Mouse (Mus musculus) intestine, embryonic 14.5 days (tissue): ENCODE data around the gene Kcnh1. TPM values are rescaled to one million over a fixed set of nuclear protein-coding genes. Genes with fewer than 3 reads are reported as not detected.

Experiments
- ATAC-seq: fragments of 200-750 bp; cut with Nextera tagmentation; replicated peaks from 2 replicates; pipeline ENCODE4 v1.8.0; 2017; ENCODE audit warnings: low read depth, moderate number of reproducible peaks, moderate TSS enrichment, moderate library complexity; ENCODE audit not compliant: low FRiP score, low TSS enrichment
- DNase-seq: peaks from one replicate; pipeline ENCODE4 v3.0.0-alpha.2; 2018; ENCODE audit warnings: low spot score
- H3K27ac ChIP-seq: fragments of 300-500 bp; sonication (generic); 2 replicates; pipeline ENCODE4 v1.5.1; 2014; ENCODE audit warnings: low read depth, mild to moderate bottlenecking, control low read depth
- H3K27me3 ChIP-seq: fragments of 300-500 bp; sonication (generic); replicated peaks from 2 replicates; pipeline ENCODE4 v1.6.1; 2014; ENCODE audit warnings: low read length, control low read depth; ENCODE audit not compliant: control insufficient read depth, insufficient read depth
- H3K36me3 ChIP-seq: fragments of 300-500 bp; sonication (generic); 2 replicates; pipeline ENCODE4 v1.6.1; 2014; ENCODE audit warnings: low read length, control low read depth; ENCODE audit not compliant: control insufficient read depth, insufficient read depth
- H3K4me1 ChIP-seq: fragments of 300-500 bp; sonication (generic); replicated peaks from 2 replicates; pipeline ENCODE4 v1.6.1; 2014; ENCODE audit warnings: low read length, control low read depth, mixed read lengths; ENCODE audit not compliant: control insufficient read depth, insufficient read depth
- H3K4me2 ChIP-seq: fragments of 300-500 bp; sonication (generic); 2 replicates; pipeline ENCODE4 v1.6.1; 2014; ENCODE audit warnings: low read length
- H3K4me3 ChIP-seq: fragments of 300-500 bp; sonication (generic); 2 replicates; pipeline ENCODE4 v1.5.1; 2014; ENCODE audit warnings: low read depth, low read length, control low read depth, mixed read lengths
- H3K9ac ChIP-seq: fragments of 300-500 bp; sonication (generic); 2 replicates; pipeline ENCODE4 v1.6.1; 2014; ENCODE audit warnings: mild to moderate bottlenecking, low read length
- H3K9me3 ChIP-seq: fragments of 300-500 bp; sonication (generic); 2 replicates; pipeline ENCODE4 v1.6.1; 2016; ENCODE audit warnings: low read length, control low read depth; ENCODE audit not compliant: control insufficient read depth
- WGBS: fragments of 180-500 bp; shearing (Covaris S2); extraction: QIAGEN DNeasy Blood & Tissue Kit; methylation state at CpG from one replicate; pipeline ENCODE4 v1.1.7; 2014; 5-methylcytosine and 5-hydroxymethylcytosine counted together
- polyA plus RNA-seq: library from polyadenylated mRNA; unstranded; fragments of >200 nt; fragmentation: Nextera tagmentation; extraction: Ambion mirVana; gene quantifications from 2 replicates; pipeline ENCODE4 v1.2.1, GENCODE M21; 2014

The Kcnh1 gene
- polyA plus RNA-seq, 1 experiment from 2014 or later = 0.85 TPM

GRCm38 (mm10) chr1:192415813-192416212, 225.2 kb downstream of the Kcnh1 start:
- no peak overlapping the region for H3K4me3 ChIP-seq
- WGBS = 64% methylated on average over 3 of the region's 3 CpGs
- no peaks in the 10 kb centered on the region for H3K9me3 ChIP-seq
- DNase-seq (no peak), ATAC-seq (no peak)
- no peak overlapping the region for H3K9ac ChIP-seq
- H3K27me3 ChIP-seq = no peaks in the 10 kb centered on the region
- H3K27ac ChIP-seq = no peak overlapping the region
- no peaks in the 10 kb centered on the region for H3K36me3 ChIP-seq
- H3K4me2 ChIP-seq = no peak overlapping the region
- no peaks in the 10 kb centered on the region for H3K4me1 ChIP-seq

- no peak overlapping the region for H3K4me2 ChIP-seq
- no peaks in the 10 kb centered on the region for H3K4me1 ChIP-seq
- ATAC-seq (no peak), DNase-seq (no peak)
- no peaks in the 10 kb centered on the region for H3K9me3 ChIP-seq
- H3K27me3 ChIP-seq = no peaks in the 10 kb centered on the region
- WGBS = 81% methylated on average over 9 of the region's 9 CpGs
- H3K9ac ChIP-seq = no peak overlapping the region
- H3K36me3 ChIP-seq = no peaks in the 10 kb centered on the region
- H3K4me3 ChIP-seq = no peak overlapping the region
- no peak overlapping the region for H3K27ac ChIP-seq
These were observed 225.8 kb downstream of the Kcnh1 start for GRCm38 (mm10) chr1:192416241-192416821.

- WGBS = 79% methylated on average over 5 of the region's 5 CpGs
- no peak for ATAC-seq
- DNase-seq = no peak
- no peaks in the 10 kb centered on the region for H3K4me1 ChIP-seq
- H3K4me3 ChIP-seq = no peak overlapping the region
- H3K36me3 ChIP-seq = no peaks in the 10 kb centered on the region
- no peaks in the 10 kb centered on the region for H3K9me3 ChIP-seq
- no peak overlapping the region for H3K27ac ChIP-seq
- no peak overlapping the region for H3K4me2 ChIP-seq
- H3K9ac ChIP-seq = no peak overlapping the region
- no peaks in the 10 kb centered on the region for H3K27me3 ChIP-seq
These were observed 228.6 kb downstream of the Kcnh1 start for GRCm38 (mm10) chr1:192419176-192419575.

- no peak overlapping the region for H3K9ac ChIP-seq
- H3K27me3 ChIP-seq = no peaks in the 10 kb centered on the region
- H3K36me3 ChIP-seq = no peaks in the 10 kb centered on the region
- H3K27ac ChIP-seq = no peak overlapping the region
- H3K4me3 ChIP-seq = no peak overlapping the region
- H3K4me2 ChIP-seq = no peak overlapping the region
- no peaks in the 10 kb centered on the region for H3K4me1 ChIP-seq
- DNase-seq = no peak
- no peak for ATAC-seq
- no peaks in the 10 kb centered on the region for H3K9me3 ChIP-seq
- 91% methylated on average over 14 of the region's 14 CpGs for WGBS
These were observed 231.0 kb downstream of the Kcnh1 start for GRCm38 (mm10) chr1:192421377-192422166.

GRCm38 (mm10) chr1:192431423-192431822, 240.8 kb downstream of the Kcnh1 start:
- WGBS = 90% methylated on average over 2 of the region's 2 CpGs
- Histone ChIP-seq H3K4me1 (no peaks in the 10 kb centered on the region), H3K27me3 (no peaks in the 10 kb centered on the region), H3K4me3 (no peak overlapping the region), H3K9me3 (no peaks in the 10 kb centered on the region), H3K27ac (no peak overlapping the region), H3K36me3 (no peaks in the 10 kb centered on the region), H3K9ac (no peak overlapping the region), H3K4me2 (no peak overlapping the region)
- no peak for DNase-seq
- ATAC-seq = no peak

- Histone ChIP-seq H3K4me2 (no peak overlapping the region), H3K9me3 (no peaks in the 10 kb centered on the region), H3K36me3 (no peaks in the 10 kb centered on the region), H3K27me3 (no peaks in the 10 kb centered on the region), H3K4me3 (no peak overlapping the region), H3K4me1 (no peaks in the 10 kb centered on the region), H3K9ac (no peak overlapping the region), H3K27ac (no peak overlapping the region)
- no peak for DNase-seq
- ATAC-seq = no peak
- WGBS = 84% methylated on average over 2 of the region's 2 CpGs
These were observed 244.9 kb downstream of the Kcnh1 start for GRCm38 (mm10) chr1:192435503-192435902.

GRCm38 (mm10) chr1:192439151-192439837, 248.7 kb downstream of the Kcnh1 start:
- Histone ChIP-seq H3K27me3 (no peaks in the 10 kb centered on the region), H3K36me3 (no peaks in the 10 kb centered on the region), H3K27ac (no peak overlapping the region), H3K9me3 (no peaks in the 10 kb centered on the region), H3K4me1 (no peaks in the 10 kb centered on the region), H3K4me3 (no peak overlapping the region), H3K9ac (no peak overlapping the region), H3K4me2 (no peak overlapping the region)
- WGBS = 80% methylated on average over 6 of the region's 6 CpGs
- no peak for DNase-seq
- no peak for ATAC-seq

GRCm38 (mm10) chr1:192442772-192443445, 252.3 kb downstream of the Kcnh1 start:
- DNase-seq (no peak), ATAC-seq (no peak)
- H3K9ac ChIP-seq = no peak overlapping the region
- H3K4me1 ChIP-seq = 0 out of 2 replicates have a peak, but pooled peaks cover 4% of the 10 kb centered on the region
- H3K27me3 ChIP-seq = no peaks in the 10 kb centered on the region
- 90% methylated on average over 5 of the region's 5 CpGs for WGBS
- H3K36me3 ChIP-seq = no peaks in the 10 kb centered on the region
- H3K4me3 ChIP-seq = no peak overlapping the region
- no peak overlapping the region for H3K27ac ChIP-seq
- no peaks in the 10 kb centered on the region for H3K9me3 ChIP-seq
- H3K4me2 ChIP-seq = no peak overlapping the region
